Mouse (Mus musculus) left cerebral cortex, postnatal 36 days (tissue): ENCODE measurements around the gene Gm3250. TPM values are rescaled to one million over a fixed set of nuclear protein-coding genes. Genes with fewer than 3 reads are reported as not detected.
"Not testable (repeated sequence)": the region's sequence is repeated elsewhere in the genome, so short reads cannot be mapped to it uniquely, and the experiment has no call there.

ENCODE experiments used
- DNase-seq, 2 experiments: peaks; one replicate each; pipeline ENCODE4 v3.0.0; 2021 to 2022; ENCODE audit warnings: low spot score in 2 of 2, mixed read lengths in 1 of 2
- intact Hi-C: fragments of 180-260 bp; cut with DNase I; formaldehyde crosslinking; loops from one replicate; pipeline ENCODE4 v1.15.1; 2025
- total RNA-seq, 2 experiments: library from RNA; stranded (reverse); gene quantifications; 2 replicates each; pipeline ENCODE4 v1.2.3; 2021

Gm3250 gene
- total RNA-seq = not detected

- intact Hi-C loops, DNase-seq: not testable (repeated sequence)
Measured at GRCm38 (mm10) chr10:77782442-77782841, at the start of gene Gm3250. TSS of gene Gm3250 (minus strand) at chr10:77782542.

GRCm38 (mm10) chr10:77826951-77827350, 44.6 kb upstream of the Gm3250 start, which contains the start of gene Krtap10-4:
TSS of gene Krtap10-4 (minus strand) at chr10:77827095.
- DNase-seq = no peak
- intact Hi-C loops = no loop called here

GRCm38 (mm10) chr10:77819203-77819602, 36.9 kb upstream of the Gm3250 start:
- intact Hi-C loops = no loop called here
- DNase-seq = no peak

DNA sequence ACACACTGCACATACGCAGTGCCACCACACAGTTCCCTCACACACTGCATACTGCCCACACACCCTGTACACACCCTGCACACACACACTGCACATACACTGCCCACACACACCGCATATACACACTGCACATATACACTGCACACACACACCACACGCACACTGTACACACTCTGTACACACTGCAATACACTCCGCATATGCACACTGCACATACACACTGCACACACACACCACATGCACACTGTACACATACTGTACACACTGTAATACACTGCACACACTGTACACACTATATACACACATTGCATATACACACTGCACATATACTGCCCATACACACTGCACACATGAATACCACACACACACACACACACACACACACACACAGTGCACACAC, 36.2 kb upstream of the Gm3250 start:
- intact Hi-C loops = no loop called here
- no peak for DNase-seq

DNA sequence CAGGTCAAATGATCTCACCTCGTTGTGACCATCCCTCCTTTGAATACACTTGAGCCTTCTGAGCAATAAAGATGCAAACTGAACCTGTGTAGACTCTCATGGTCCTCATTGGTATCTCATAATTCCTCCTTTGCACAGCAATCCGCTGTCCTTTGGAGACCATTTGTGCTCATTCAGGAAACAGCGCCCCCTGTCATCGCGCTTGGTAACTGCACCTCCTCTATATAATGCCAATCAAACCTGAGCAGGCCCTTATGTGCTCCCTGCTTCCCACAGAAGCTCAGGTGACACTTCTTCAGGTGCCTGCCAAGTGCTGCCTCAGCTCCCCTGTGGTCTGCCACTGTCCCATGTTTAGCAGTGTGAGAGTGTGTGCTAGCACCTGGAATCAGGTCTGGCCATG, 33.2 kb upstream of the Gm3250 start:
- DNase-seq = no peak
- intact Hi-C loops = no loop called here

DNA sequence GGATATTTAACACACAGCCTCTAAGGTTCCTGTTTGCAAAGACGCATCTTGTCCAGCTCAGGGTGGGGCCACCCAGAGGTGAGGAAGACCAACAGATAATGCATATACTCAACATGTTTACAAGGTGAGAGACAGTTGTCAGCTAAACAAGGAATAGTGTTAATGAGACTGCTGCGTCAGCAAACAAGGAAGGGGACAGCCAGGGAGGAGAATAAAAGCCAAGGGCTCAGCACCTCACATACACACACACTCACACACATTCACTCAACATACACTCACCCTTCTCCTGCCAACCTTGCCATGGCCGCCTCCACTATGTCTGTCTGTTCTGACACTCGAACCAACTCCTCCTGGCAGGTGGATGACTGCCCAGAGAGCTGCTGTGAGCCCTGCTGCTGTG, 32.0 kb upstream of the Gm3250 start, which contains the start of gene Gm2696:
Gene Gm2696, plus strand, starts transcription at position 301 of the 400 bp plus-strand sequence.
- intact Hi-C loops = no loop called here
- no peak for DNase-seq

DNA sequence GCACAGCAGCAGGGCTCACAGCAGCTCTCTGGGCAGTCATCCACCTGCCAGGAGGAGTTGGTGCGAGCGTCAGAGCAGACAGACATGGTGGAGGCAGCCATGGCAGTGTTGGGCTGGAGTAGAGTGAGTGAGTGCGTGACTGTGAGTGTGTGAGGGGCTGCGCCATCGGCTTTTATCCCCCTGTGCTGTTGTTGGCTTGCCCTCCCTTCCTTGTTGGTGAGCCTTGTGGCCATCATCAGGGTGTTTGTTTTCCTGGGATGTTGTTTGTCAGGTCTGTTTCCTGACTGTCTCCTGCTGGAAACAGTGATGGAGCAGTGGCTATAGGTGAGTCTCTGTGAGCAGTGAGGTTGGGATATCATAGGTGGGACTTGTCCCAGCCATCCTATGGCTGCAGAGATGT, 29.4 kb upstream of the Gm3250 start, which contains the start of gene Gm9507:
Gene Gm9507, minus strand, starts transcription at position 101 of the 400 bp plus-strand sequence.
- intact Hi-C loops = no loop called here
- no peak for DNase-seq

DNA sequence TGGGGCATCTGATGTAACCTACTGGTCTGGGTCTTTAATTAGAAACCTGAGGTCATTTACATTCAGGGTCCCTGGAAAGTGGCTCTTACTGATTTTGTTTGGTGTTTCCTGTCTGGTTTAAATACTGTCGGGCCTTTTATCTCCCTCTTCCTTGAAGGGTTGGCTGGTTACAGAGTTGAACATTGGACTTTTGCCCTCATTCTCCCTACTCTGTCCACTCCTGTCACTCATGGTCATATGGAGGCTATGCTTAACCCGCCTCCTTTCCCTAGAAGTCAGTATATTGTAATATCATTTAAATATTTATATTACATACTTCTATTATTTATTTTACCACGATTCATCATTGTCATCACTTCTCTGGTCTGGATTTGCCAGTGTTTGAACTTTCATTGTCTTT, 21.8 kb upstream of the Gm3250 start:
- DNase-seq = no peak

DNA sequence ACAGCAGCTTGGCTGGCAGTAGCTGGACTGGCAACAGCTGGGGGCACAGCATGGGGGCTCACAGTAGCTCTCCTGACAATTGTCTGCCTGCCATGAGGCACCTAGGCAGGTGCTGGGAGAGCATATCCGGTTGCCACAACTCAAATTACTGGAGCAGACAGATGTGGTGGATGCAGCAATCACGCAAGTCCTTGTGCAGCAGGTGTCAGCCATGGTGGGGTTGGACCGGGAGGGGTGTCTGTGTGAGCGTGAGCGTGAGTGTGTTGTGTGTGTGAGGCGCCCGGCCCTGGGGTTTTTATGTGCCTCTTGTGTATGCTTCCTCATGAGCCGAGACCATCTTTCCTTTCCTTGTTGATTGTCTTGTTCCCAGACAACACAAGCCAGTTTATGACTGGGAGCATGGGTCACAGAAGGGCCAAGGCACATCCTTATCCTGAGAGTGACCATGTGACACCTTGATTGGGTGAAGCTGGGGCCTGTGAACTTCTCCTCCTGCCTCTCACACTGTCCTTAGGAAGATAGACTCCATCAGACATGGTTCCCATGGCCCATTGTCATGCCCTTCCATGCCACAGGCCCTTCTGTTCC, 16.7 kb upstream of the Gm3250 start, which contains the start of gene Gm19668:
Gene Gm19668, minus strand, starts transcription at position 213 of the 588 bp plus-strand sequence.
- DNase-seq = no peak
- intact Hi-C loops = no loop called here

More for the DNA sequence above, 21.8 kb upstream of the Gm3250 start:
- intact Hi-C loops = no loop called here

DNA sequence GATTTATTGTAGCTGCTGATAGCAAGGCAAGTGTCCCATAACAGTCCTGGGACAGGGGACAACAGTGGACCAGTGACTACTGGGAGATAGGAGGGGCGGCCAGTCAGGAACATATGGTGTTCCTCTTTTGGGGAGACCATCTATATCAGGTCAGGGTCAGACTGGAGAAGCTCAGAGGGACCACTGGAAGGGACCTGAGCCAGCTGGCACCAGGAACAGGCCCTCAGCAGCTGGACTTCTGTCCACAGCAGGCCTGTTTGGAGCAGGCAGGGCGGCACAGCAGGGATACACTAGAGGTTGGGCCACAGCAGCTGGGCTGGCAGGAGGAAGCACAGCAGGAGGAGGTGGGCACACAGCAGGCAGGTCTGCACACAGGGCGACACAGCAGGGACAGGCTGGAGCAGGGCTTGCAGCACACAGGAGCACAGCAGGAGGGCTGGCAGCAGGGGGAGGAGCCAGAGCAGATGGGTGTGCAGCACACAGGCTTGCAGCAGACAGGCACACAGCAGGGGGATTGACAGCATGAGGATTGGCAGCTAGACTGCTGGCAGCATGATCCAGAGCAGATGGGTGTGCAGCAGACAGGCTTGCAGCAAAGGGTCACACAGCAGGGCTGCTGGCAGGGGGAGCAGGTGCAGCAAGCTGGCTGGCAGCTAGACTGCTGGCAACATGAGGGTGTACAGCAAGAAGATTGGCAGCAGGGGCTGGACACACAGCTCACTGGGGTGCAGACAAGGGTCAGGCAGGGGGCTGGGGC, 16.0 kb upstream of the Gm3250 start:
- intact Hi-C loops, DNase-seq: not testable (repeated sequence)

DNA sequence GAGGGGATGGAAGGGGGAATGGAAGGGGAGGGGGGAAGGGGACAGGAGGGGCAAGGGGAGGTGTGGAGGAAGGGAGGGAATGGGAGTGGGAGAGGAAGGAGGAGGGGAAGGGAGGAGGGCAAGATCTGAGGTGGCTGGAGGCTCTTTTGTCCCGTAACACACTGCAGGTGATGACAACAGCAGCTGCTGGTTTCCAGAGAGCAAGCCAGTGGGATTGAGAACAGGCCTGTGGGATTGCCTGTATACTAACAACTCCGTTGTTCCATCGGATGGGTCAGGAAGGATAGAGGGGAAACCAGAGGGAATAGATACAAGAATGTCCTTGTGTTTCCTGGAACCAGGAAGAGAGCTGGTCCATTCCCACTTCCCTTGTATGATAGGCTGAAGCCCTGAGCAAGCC, 15.3 kb upstream of the Gm3250 start:
- intact Hi-C loops = no loop called here
- no peak for DNase-seq

- intact Hi-C loops = no loop called here
- no peak for DNase-seq
Measured at GRCm38 (mm10) chr10:77794976-77795375, 12.6 kb upstream of the Gm3250 start, which contains the start of gene Gm9639. TSS of gene Gm9639 (minus strand) at chr10:77795076.

DNA sequence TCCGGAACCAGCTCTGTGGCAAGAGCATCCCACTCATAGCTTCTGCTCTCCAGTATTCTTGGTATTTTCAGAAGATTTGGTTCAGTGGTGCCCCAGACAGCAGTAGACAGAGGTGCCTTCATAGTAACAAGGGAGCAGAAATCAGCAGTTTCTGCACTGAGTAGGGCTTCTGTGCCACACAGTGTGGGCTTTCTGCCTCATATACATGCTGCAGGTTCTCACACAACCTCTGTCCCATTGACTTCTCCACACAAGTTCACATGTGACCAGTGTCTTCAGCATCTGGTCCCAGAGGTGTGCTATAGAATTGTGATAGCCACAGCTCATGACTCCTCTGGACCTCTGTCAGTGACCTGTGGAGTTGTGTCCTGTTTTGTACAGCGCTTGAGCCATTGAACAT, 6.3 kb upstream of the Gm3250 start:
- DNase-seq = no peak
- intact Hi-C loops = no loop called here

DNA sequence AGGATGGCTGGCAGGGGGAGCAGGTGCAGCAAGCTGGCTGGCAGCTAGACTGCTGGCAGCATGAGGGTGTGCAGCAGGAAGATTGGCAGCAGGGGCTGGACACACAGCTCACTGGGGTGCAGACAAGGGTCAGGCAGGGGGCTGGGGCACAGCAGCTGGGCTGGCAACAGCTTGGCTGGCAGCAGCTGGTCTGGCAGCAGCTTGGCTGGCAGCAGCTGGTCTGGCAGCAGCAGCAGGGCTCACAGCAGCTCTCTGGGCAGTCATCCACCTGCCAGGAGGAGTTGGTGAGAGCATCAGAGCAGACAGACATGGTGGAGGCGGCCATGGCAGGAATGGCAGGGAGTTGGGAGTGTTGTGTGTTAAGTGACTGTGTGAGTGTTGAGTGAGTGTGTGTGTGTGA, 5.5 kb upstream of the Gm3250 start, which contains the start of gene Gm7137:
Gene Gm7137, minus strand, starts transcription at position 325 of the 400 bp plus-strand sequence.
- DNase-seq = peak; percentile 23
- intact Hi-C loops = not testable (repeated sequence)

DNA sequence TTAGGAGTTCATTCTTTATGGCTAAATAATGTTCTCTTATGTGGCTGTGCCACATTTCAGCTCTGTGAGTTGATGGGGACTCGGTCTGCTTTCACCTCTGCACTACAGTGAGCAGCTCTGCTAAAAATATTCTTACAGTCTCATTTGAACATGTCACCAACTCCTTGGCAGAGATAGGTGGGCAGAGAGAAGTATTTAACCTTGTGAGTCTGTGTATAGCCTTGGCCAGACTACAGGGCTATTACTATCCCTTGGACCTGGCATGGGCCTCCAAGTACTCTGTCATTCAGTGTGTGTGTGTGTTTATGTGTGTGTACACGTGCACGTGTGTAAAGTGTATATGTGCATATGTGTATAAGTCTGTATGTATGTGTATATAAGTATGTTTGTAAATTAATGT, 1.1 kb upstream of the Gm3250 start:
- intact Hi-C loops, DNase-seq: not testable (repeated sequence)

- DNase-seq, intact Hi-C loops: not testable (repeated sequence)
Measured at GRCm38 (mm10) chr10:77776844-77777243, 5.5 kb downstream of the Gm3250 start, which contains the start of gene Gm7138. TSS of gene Gm7138 (minus strand) at chr10:77776944.

- intact Hi-C loops, DNase-seq: not testable (repeated sequence)
Measured at GRCm38 (mm10) chr10:77772142-77772541, 10.2 kb downstream of the Gm3250 start.

GRCm38 (mm10) chr10:77771225-77771624, 11.1 kb downstream of the Gm3250 start, which contains the start of gene Gm3238:
TSS of gene Gm3238 (minus strand) at chr10:77771325.
- intact Hi-C loops, DNase-seq: not testable (repeated sequence)

DNA sequence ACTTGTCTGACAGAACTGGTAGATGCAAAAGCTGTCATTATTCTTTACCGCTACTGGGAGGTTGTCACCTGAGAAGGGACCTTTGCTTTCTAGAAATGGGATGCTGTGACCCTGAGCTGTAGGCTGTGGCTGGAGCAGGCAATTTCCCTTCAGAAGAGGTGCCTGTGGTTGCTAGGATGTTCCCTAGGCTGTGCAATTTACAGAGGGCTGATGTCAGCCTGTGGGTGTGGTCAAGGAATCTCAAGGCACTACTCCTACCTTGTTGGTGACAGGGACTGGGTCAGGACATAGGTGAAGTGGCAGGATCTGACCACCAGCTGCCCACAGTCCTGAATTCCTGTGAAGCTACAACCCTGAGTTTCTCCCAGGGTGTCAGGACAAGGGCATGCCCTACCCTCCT, 12.6 kb downstream of the Gm3250 start:
- intact Hi-C loops = no loop called here
- DNase-seq = no peak

DNA sequence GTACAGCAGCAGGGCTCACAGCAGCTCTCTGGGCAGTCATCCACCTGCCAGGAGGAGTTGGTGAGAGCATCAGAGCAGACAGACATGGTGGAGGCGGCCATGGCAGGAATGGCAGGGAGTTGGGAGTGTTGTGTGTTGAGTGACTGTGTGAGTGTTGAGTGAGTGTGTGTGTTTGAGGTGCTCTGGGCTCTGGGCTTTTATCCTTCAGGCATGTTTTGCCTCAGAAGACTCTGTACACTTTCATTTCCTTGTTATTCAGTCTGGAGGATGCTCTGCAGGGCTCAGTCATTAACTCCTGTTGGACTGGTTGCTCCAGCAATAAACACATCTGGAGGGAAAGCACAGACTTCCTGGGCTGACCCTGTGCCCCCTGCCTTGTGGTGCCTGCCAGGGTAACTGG, 22.8 kb downstream of the Gm3250 start, which contains the start of gene Gm3233:
Gene Gm3233, minus strand, starts transcription at position 101 of the 400 bp plus-strand sequence.
- intact Hi-C loops, DNase-seq: not testable (repeated sequence)
